Mouse (Mus musculus) urinary bladder, postnatal 36 days (tissue): ENCODE data around the gene Glrp1.
A peak's percentile ranks its signal among the peaks of the same experiment; 100 is the strongest.

ENCODE experiments used
- DNase-seq, 2 experiments: peaks; one replicate each; pipeline ENCODE4 v3.0.0; 2022; ENCODE audit warnings: low spot score in 2 of 2, mixed read lengths in 1 of 2

Glrp1 gene

DNA sequence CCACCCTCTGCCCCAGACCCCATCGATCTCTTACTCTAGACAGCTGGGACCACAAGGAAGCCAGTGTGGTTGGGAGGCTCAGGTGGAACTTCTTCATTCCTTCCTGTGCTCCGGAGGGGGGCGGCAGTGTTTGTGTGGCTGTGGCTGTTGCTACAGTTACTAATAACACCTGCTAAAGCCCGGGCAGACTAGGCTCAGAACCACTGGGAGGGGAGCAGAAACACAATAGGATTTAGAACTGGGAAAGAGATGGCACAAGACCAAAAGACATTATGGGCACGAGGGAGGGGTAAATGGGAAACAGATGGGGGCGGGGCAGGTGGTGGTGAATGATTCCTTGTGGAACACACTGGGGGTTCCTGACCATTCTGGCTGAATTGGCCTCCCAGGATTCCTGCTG, 47.4 kb downstream of the Glrp1 start:
- DNase-seq: no peak

GRCm38 (mm10) chr1:88461096-88461495, 48.8 kb downstream of the Glrp1 start:
- no peak for DNase-seq

- no peak for DNase-seq
Measured at GRCm38 (mm10) chr1:88459655-88460054, 50.2 kb downstream of the Glrp1 start.

- no peak for DNase-seq
Measured at GRCm38 (mm10) chr1:88459196-88459595, 50.7 kb downstream of the Glrp1 start.

DNA sequence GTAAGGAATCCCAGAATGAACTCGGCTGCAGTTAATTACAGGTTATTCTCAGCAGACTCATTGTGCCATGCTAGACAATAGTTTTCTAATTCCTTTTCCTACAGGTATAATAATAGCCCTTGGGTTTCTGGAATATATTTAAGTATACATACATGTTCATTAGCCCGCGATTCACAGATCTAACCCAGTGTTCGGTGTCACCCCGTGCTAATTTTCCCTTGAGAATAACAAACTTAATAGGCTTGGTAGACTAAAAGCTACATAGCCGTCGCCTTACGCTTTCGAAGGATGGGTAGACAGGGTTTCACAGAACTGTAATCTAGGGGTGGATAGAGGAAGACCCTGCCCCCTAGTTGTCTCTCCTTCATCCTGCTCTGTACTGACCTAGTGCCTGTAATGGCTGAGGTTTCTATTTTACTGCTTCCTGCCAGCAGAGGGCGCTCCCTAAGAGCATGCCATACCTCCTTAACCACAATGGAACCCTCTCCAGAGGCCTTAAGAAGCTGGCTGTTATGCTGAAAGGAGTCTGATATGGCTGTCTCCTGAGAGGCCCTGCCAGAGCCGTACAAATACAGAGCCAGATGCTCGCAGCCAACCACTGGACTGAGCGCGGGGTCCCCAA, 53.3 kb downstream of the Glrp1 start:
- DNase-seq: peak; percentile 60 to 75

DNA sequence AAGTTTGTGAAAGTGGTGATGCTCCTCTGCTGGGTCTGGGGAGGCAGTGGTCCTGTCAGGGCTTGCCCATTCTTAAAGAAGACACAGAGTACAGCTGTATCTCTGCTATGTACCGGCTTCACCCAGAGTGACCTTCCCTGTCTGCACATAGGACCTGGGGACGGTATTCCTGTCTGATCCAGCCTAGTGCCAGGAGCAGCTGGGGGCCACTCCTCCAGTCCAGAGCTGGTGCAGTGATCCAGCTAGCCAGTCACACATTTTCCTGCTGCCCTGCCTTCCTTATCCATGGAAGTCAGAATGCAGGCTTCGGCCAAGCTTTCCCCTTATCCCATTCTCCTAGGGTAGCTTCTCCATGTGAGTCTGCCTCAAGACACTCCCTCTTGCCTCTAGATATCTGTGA, 54.1 kb downstream of the Glrp1 start:
- DNase-seq: no peak

GRCm38 (mm10) chr1:88454703-88455102, 55.2 kb downstream of the Glrp1 start:
- no peak for DNase-seq

DNA sequence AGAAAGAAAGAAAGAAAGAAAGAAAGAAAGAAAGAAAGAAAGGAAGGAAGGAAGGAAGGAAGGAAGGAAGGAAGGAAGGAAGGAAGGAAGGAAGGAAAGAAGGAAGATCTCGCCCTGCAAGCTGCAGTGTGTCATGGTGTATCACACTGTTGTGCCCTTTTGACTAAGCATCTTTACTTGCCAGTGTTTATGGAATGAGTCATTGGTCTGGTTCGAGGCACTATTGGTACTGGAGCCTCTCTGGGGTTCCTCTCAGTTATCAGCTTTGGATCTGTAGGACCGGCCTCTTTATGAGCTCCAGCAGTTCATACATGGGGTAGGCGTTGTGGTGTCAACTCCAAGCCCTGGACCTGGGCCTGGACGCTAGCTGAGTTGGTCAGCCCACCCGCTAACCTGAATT, 57.7 kb downstream of the Glrp1 start:
- no peak for DNase-seq

- DNase-seq: no peak
Measured at GRCm38 (mm10) chr1:88450668-88451067, 59.2 kb downstream of the Glrp1 start.
